Mouse (Mus musculus) bone marrow, adult 2 months (tissue): ENCODE results near the gene Myod1.

ENCODE experiments used
- CTCF ChIP-seq: fragments of 200-500 bp; IDR thresholded peaks from 2 replicates; pipeline ENCODE4 v1.5.1; 2011; ENCODE audit warnings: low read length, control low read depth; ENCODE audit not compliant: control insufficient read depth, insufficient read depth
- POLR2A ChIP-seq: fragments of 200-500 bp; IDR thresholded peaks from 2 replicates; pipeline ENCODE4 v1.6.1; 2011; ENCODE audit warnings: low read depth, mild to moderate bottlenecking, control low read depth, low read length, borderline replicate concordance; ENCODE audit not compliant: control insufficient read depth

- TF ChIP-seq POLR2A (no peak), CTCF (no peak)
These were observed 12.1 kb upstream of the Myod1 start for GRCm38 (mm10) chr7:46364154-46364553.
